Mouse (Mus musculus) gastrocnemius, postnatal 10 days (tissue): ENCODE results near the gene Avp. TPM values are rescaled to one million over a fixed set of nuclear protein-coding genes. Genes with fewer than 3 reads are reported as not detected.
A peak's percentile ranks its signal among the peaks of the same experiment; 100 is the strongest.
"Not testable (repeated sequence)": the region's sequence is repeated elsewhere in the genome, so short reads cannot be mapped to it uniquely, and the experiment has no call there.

Source experiments
- DNase-seq: peaks from one replicate; pipeline ENCODE4 v3.0.0; 2021; ENCODE audit warnings: mixed read lengths
- long read RNA-seq, 2 experiments: library from polyadenylated mRNA; stranded (forward); transcript quantifications; one replicate each; pipeline ENCODE4 v2.0.0; 2021
- total RNA-seq, 2 experiments: library from RNA; stranded (reverse); gene quantifications; 2 replicates each; pipeline ENCODE4 v1.2.3; 2021

Gene Avp
- total RNA-seq: under 1 TPM in 1 of 2 experiments, not detected in 1; 0.50 TPM
- long read RNA-seq, experiment 1: 0 reads
- long read RNA-seq, experiment 2: 0 reads

GRCm38 (mm10) chr2:130582552-130582951, at the start of gene Avp:
Gene Avp (minus strand): TSS chr2:130582554.
- no peak for DNase-seq

- DNase-seq: peak; percentile 94
These were observed 47.5 kb upstream of the Avp start, which contains the start of the genes Fastkd5 and Ubox5 for GRCm38 (mm10) chr2:130629839-130630203. Gene Fastkd5 (minus strand): TSS chr2:130630027. Gene Ubox5 (minus strand): TSS chr2:130630038.

- no peak for DNase-seq
These were observed 46.9 kb upstream of the Avp start for GRCm38 (mm10) chr2:130629080-130629838.

- DNase-seq: no peak
These were observed 46.1 kb upstream of the Avp start for GRCm38 (mm10) chr2:130628424-130628823.

- DNase-seq: no peak
These were observed 36.6 kb upstream of the Avp start for GRCm38 (mm10) chr2:130618972-130619371.

- DNase-seq: no peak
These were observed 30.7 kb upstream of the Avp start for GRCm38 (mm10) chr2:130613091-130613490.

- no peak for DNase-seq
These were observed 19.8 kb upstream of the Avp start for GRCm38 (mm10) chr2:130602195-130602594.

- DNase-seq: no peak
These were observed 16.0 kb upstream of the Avp start for GRCm38 (mm10) chr2:130598399-130598798.

- no peak for DNase-seq
These were observed 15.3 kb upstream of the Avp start for GRCm38 (mm10) chr2:130597601-130598010.

- no peak for DNase-seq
These were observed 13.2 kb upstream of the Avp start for GRCm38 (mm10) chr2:130595596-130595995.

GRCm38 (mm10) chr2:130591016-130591415, 8.7 kb upstream of the Avp start:
- DNase-seq: no peak

GRCm38 (mm10) chr2:130589761-130590160, 7.4 kb upstream of the Avp start:
- no peak for DNase-seq

- no peak for DNase-seq
These were observed 6.8 kb upstream of the Avp start for GRCm38 (mm10) chr2:130589157-130589556.

- DNase-seq: no peak
These were observed 6.0 kb upstream of the Avp start for GRCm38 (mm10) chr2:130588373-130588772.

GRCm38 (mm10) chr2:130586016-130586415, 3.7 kb upstream of the Avp start:
- DNase-seq: no peak

- DNase-seq: no peak
These were observed 1.7 kb upstream of the Avp start for GRCm38 (mm10) chr2:130583902-130584560.

- DNase-seq: no peak
These were observed 1.2 kb downstream of the Avp start for GRCm38 (mm10) chr2:130581201-130581600.

GRCm38 (mm10) chr2:130579791-130580190, 2.6 kb downstream of the Avp start:
- DNase-seq: no peak

GRCm38 (mm10) chr2:130578148-130578547, 4.2 kb downstream of the Avp start:
- peak; percentile 57 for DNase-seq

- no peak for DNase-seq
These were observed 4.7 kb downstream of the Avp start for GRCm38 (mm10) chr2:130577632-130578031.

GRCm38 (mm10) chr2:130577021-130577420, 5.3 kb downstream of the Avp start:
- no peak for DNase-seq

- DNase-seq: not testable (repeated sequence)
These were observed 5.8 kb downstream of the Avp start for GRCm38 (mm10) chr2:130576564-130576963.

GRCm38 (mm10) chr2:130575873-130576272, 6.5 kb downstream of the Avp start, which contains the start of gene Oxt:
Gene Oxt (plus strand): TSS chr2:130576173.
- no peak for DNase-seq

GRCm38 (mm10) chr2:130574960-130575359, 7.4 kb downstream of the Avp start:
- no peak for DNase-seq
